Comparison of ENCODE assay signal across 8 mouse cellular contexts in the genomic region with DNA sequence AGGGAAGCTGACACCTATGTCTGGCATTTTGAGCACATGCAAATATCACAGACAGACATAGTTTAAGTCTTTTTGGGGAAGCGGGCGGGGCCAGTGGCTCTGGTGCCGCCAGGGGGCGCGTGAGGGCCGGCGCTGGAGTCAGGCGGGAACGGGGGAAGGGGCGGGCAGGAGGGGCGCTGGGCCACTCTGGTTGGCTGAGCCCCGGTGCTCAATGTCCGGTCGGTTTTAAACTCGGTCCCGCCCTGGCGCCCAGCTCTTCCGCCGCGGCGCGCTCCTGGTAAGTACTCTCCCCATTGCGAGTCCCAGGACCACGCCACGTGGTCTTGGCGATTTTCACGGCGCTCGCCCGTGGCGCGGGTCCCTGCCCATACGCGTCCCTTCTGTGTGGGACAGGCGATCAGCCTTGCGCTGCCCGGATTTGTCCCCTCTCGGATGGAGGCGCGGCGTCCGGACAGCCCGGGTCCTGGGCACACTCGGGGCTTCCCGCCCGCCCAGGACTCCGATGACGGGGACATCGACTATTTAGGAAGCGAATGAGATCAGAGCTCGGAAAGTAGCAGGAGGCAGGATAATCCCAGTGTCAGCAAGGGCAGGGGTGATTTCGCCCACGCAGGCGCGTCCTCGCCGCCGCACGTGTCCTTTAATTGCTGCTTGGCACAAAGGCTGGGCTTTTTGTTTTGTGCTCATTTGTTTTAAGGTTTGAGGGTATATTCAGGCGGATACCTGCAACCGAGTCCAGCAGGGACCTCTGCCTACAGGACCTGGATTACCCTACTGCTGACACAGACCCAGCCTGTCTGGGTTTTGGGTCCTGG. TPM values are rescaled to one million over a fixed set of nuclear protein-coding genes. Genes with fewer than 3 reads are reported as not detected.
A peak's percentile ranks its signal among the peaks of the same experiment; 100 is the strongest.
DNase-seq lines count a peak whose midpoint lies in the region.

No protein-coding gene starts in this region.

- H3K9me3 ChIP-seq in megakaryocyte, embryonic 14.5 days, result no peaks in the 10 kb centered on the region; the same call in 1 of the 2 replicates

- peak; percentile 86 for DNase-seq in adipocyte (ENCODE audit: low spot score)
- DNase-seq in embryo, embryonic 10 days (ENCODE audit: low spot score), result peak; percentile 87
- DNase-seq in gastrocnemius, postnatal 10 days, result peak; percentile 97
- peak; percentile 93 for DNase-seq in induced T-regulatory cell, adult 2 months (ENCODE audit: low read depth)
- peak; percentile 50 to 90 for DNase-seq in left cerebral cortex, adult 9 months (ENCODE audit: low spot score in 2 of 2)
- peak; percentile 90 to 91 for DNase-seq in right cerebral cortex, adult 2 months (ENCODE audit: low spot score in 2 of 2)
- peak; percentile 76 for DNase-seq in urinary bladder, postnatal 10 days (ENCODE audit: low spot score)

- peak overlapping the region; percentile 93 for H3K4me3 ChIP-seq in megakaryocyte, embryonic 14.5 days (replicated peaks)

- peaks cover 31% of the 10 kb centered on the region for H3K36me3 ChIP-seq in megakaryocyte, embryonic 14.5 days (replicated peaks; ENCODE audit: low read length)

- H3K4me1 ChIP-seq in megakaryocyte, embryonic 14.5 days, result peaks cover 11% of the 10 kb centered on the region; the same call in 1 of the 2 replicates

- H3K27me3 ChIP-seq in megakaryocyte, embryonic 14.5 days (replicated peaks), result no peaks in the 10 kb centered on the region

RNA-seq across cellular contexts. Expression of gene Tomm7, which starts 6.6 kb away (rescaled TPM):
- total RNA-seq in gastrocnemius, postnatal 10 days (2021), result 10 to 100 TPM; 54.0 to 56.1 TPM
- 1.6 and 14.7 TPM in 2 replicates for polyA plus RNA-seq in megakaryocyte, embryonic 14.5 days (2012; ENCODE audit: insufficient read depth, low replicate concordance)

Comparison
In these comparisons a context has a peak if more than half of its experiments do, and no peak if none do; other contexts are left out.
1. Peak in every context shown above with its lines: DNase-seq and H3K4me3 ChIP-seq.